Mouse (Mus musculus) colon, adult 2 months (tissue): ENCODE data around the gene Neb. TPM values are rescaled to one million over a fixed set of nuclear protein-coding genes. Genes with fewer than 3 reads are reported as not detected.

ENCODE experiments used
- polyA plus RNA-seq: library from polyadenylated mRNA; depleted of rRNA; stranded (reverse); fragments of >200 nt; gene quantifications from 2 replicates; pipeline ENCODE4 v1.2.3, GENCODE M21; 2012; rRNA removed

Neb gene
- polyA plus RNA-seq = 0.03 and 0.06 TPM in 2 replicates

DNA sequence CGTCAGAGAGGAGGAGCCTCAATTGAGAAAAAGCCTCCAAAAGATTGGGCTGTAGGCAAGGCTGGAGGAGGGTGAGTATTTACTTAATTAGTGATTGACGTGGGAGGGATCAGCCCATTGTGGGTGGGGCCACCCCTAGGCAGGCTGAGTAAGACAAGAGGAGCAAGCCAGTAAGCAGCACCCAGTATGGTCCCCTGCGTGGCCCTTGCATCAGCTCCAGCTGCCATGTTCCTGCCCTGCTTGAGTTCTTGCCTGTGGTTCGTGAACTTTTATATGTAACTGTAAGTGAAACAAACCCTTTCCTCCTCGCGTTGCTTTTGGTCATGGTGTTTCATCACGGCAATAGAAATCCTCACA, at the start of gene Neb:
Neb (minus strand) TSS at position 27 of the 357 bp plus-strand sequence.

DNA sequence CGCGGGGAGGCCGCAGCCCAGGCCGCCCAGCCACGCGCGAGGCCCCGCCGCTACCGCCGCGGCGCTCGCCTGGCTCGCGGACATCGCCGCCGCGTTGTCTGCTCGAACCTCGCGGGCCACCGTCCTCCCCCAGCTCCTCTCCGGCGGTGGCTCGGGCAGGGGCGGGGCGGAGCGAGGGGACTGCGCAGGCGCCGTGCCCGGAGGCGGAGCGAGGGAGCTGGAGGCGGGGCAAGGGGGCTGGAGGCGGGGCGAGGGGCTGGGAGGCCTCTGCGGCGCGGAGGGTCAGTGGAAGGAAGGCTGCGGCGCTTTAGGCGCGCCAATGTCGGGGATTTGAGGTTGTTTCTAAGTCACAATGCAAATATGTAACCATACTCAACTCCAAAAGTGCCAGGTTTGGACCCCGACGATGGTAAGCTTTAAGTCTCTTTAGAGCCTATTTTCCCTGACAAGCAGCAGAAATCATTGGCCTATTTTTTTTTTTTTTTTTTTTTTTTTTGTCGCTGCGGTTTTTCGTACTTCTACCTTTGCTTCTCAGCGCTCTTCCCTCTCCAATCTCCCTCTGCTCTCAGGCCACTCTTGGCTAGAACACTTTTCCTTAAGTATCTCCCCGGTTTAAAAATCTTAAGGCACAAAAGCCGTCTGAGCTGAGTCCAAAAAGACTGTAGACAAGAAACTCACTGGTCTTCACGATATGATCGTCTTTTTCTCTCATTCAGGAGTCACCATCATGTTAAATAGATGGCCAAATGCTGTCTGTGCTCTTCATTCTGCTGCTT, 46.7 kb upstream of the Neb start, which contains the start of gene Arl5a:
Arl5a (minus strand) TSS at position 155 of the 776 bp plus-strand sequence.

Other genes starting within 250 kb of the Neb start
- 8.3 and 9.2 TPM in 2 replicates for gene Arl5a, start 46.4 kb upstream of the Neb start, polyA plus RNA-seq